Comparison of ENCODE assay signal across 20 mouse cellular contexts in the genomic region with DNA sequence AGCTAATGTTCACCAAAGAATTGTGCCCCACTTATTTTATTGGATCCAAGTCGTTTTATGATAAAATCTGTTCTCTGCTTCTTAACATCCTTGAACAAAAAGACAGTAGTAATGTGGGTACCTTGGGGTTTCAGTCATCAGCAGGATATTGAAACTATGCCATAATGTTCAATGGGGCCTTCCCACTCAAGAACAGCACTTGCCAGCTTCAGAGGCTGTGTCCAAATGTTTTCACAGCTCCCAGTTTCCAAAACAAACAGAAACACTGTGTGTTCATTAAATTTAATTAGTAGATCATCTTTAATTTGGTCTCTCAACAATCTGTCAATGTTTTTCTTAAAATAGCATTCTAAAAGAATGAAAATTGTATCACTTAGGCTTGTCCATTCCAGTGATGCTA.
A peak's percentile ranks its signal among the peaks of the same experiment; 100 is the strongest.
DNase-seq lines count a peak whose midpoint lies in the region.
"Had no signal": no experiment of that assay in that cellular context is flagged by ENCODE, and none has a peak within 500 bp of the region (broad histone marks: within the 10 kb centered on the region; RNA-seq: fewer than 3 reads in every experiment).

No protein-coding gene starts in this region.

- peak; percentile 4 for DNase-seq in layer of hippocampus, adult 11-12 months (ENCODE audit: low spot score)
- no peak for DNase-seq in layer of hippocampus, postnatal 25 days (ENCODE audit: extremely low spot score in 1 of 2, low spot score in 1 of 2)
- DNase-seq in layer of hippocampus, adult 18-20 months (ENCODE audit: low spot score in 2 of 2), result peak; percentile 5 to 9
- DNase-seq in layer of hippocampus, postnatal 10 days (ENCODE audit: low spot score in 2 of 2), result peak; percentile 7 to 12
- DNase-seq in urinary bladder, postnatal 10 days (ENCODE audit: low spot score), result no peak
- no peak for DNase-seq in adrenal gland, postnatal 10 days
- DNase-seq: adrenal gland, adult 2 months; B cell, adult 2 months; cerebellum, adult 18-20 months; cerebellum, postnatal 25 days; gastrocnemius, postnatal 14 days; heart, postnatal 14 days; kidney, adult 18-20 months; kidney, postnatal 25 days; liver, embryonic 13.5 days; lung, adult 2 months; lung, postnatal 10 days; spleen, adult 18-20 months; thymus, adult 18-20 months; thymus, postnatal 4 days had no signal

Comparison
In these comparisons a context has a peak if more than half of its experiments do, and no peak if none do; other contexts are left out.
1. DNase-seq: peak in layer of hippocampus, adult 11-12 months (single experiment), layer of hippocampus, adult 18-20 months (2 of 2) and layer of hippocampus, postnatal 10 days (2 of 2); none in layer of hippocampus, postnatal 25 days (0 of 2), urinary bladder, postnatal 10 days (single experiment) and adrenal gland, postnatal 10 days (single experiment).